Mouse (Mus musculus) E14TG2a.4 (cell line): ENCODE results near the gene Cxcl17.

Experiments
- H3K27me3 ChIP-seq: 2 replicates; pipeline ENCODE4 v1.6.1; 2014; ENCODE audit warnings: low read length, control low read depth; ENCODE audit not compliant: insufficient read depth
- H3K36me3 ChIP-seq: 2 replicates; pipeline ENCODE4 v1.6.1; 2014; ENCODE audit warnings: low read length, control low read depth; ENCODE audit not compliant: insufficient read depth
- H3K4me1 ChIP-seq: replicated peaks from 2 replicates; pipeline ENCODE4 v1.6.1; 2014; ENCODE audit warnings: low read depth, low read length, control low read depth
- H3K4me3 ChIP-seq: replicated peaks from 2 replicates; pipeline ENCODE4 v1.5.1; 2014; ENCODE audit warnings: mild to moderate bottlenecking, low read length
- H3K9me3 ChIP-seq: 2 replicates; pipeline ENCODE4 v1.6.1; 2014; ENCODE audit warnings: low read length, control low read depth
- CTCF ChIP-seq: conservative IDR thresholded peaks from 2 replicates; pipeline ENCODE4 v1.5.1; 2014; ENCODE audit warnings: low read length
- NANOG ChIP-seq: IDR thresholded peaks from 2 replicates; pipeline ENCODE4 v1.6.1; 2014; ENCODE audit warnings: borderline replicate concordance, low read length, mixed read lengths
- POU5F1 ChIP-seq: IDR thresholded peaks from 2 replicates; pipeline ENCODE4 v1.6.1; 2014; ENCODE audit warnings: low read length, borderline replicate concordance

Cxcl17 gene

DNA sequence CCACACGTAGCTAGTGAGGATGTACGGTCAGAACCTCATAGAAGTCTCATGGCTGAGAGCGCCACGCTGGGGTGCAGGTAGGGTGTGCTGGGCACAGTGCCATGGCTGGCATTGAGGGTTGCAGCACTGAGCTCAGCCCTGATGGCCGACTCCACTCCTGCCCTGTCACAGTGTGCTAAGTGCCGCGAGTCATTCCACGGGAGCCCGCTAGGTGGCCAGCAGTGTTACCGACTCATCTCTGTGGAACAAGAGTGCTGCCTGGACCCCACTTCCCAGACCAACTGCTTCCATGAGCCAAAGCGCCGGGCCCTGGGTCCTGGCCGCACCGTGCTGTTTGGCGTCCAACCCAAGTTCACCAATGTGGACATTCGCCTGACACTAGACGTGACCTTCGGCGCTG lies 49.5 kb downstream of the Cxcl17 start:
- peak; percentile 49 for TF ChIP-seq CTCF
- no peak for TF ChIP-seq NANOG
- TF ChIP-seq POU5F1, result no peak
- no peaks in the 10 kb centered on the region for H3K9me3 ChIP-seq
- H3K4me1 ChIP-seq, result peaks cover 73% of the 10 kb centered on the region
- H3K36me3 ChIP-seq, result peaks cover 51% of the 10 kb centered on the region
- peak overlapping the region; percentile 52 for H3K4me3 ChIP-seq
- peaks cover 19% of the 10 kb centered on the region for H3K27me3 ChIP-seq

DNA sequence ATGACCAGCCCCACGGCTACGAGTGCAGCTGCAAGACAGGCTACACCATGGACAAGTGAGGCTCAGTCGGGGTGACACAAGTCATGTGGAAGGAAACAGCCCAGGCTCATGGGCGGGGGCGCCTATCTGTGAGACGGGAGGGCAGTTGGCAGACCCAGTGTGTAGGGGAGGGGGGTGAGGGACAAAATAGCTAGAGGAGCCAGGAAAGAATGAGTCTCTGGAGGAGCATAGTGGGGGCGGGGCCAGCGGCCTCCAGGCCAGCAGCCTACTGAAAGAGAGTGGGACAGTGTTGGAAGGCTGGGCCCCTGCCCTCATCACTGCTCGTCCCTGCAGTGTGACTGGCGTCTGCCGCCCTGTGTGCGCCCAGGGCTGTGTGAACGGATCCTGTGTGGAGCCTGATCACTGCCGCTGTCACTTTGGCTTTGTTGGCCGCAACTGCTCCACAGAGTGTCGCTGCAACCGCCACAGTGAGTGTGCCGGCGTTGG lies 53.9 kb downstream of the Cxcl17 start:
- no peak for TF ChIP-seq POU5F1
- Histone ChIP-seq H3K4me3 (peak overlapping the region; percentile 56), H3K9me3 (no peaks in the 10 kb centered on the region), H3K36me3 (peaks cover 85% of the 10 kb centered on the region), H3K27me3 (no peaks in the 10 kb centered on the region), H3K4me1 (peaks cover 65% of the 10 kb centered on the region)
